Mouse (Mus musculus) heart, embryonic 16.5 days (tissue): ENCODE results near the gene Hbq1b. TPM values are rescaled to one million over a fixed set of nuclear protein-coding genes. Genes with fewer than 3 reads are reported as not detected.
"Not testable (repeated sequence)": the region's sequence is repeated elsewhere in the genome, so short reads cannot be mapped to it uniquely, and the experiment has no call there.

ENCODE experiments used
- ATAC-seq: fragments of 200-750 bp; cut with Nextera tagmentation; replicated peaks from 2 replicates; pipeline ENCODE4 v1.8.0; 2017; ENCODE audit warnings: moderate number of reproducible peaks; ENCODE audit not compliant: insufficient read depth, low FRiP score; ENCODE audit errors: extremely low read depth
- H3K27ac ChIP-seq: fragments of 300-500 bp; sonication (generic); 2 replicates; pipeline ENCODE4 v1.5.1; 2014; ENCODE audit warnings: mild to moderate bottlenecking, low read length, control low read depth, moderate library complexity
- H3K27me3 ChIP-seq: fragments of 300-500 bp; sonication (generic); 2 replicates; pipeline ENCODE4 v1.6.1; 2014; ENCODE audit warnings: low read length, mixed read lengths; ENCODE audit not compliant: control insufficient read depth, insufficient read depth
- H3K36me3 ChIP-seq: fragments of 300-500 bp; sonication (generic); 2 replicates; pipeline ENCODE4 v1.6.1; 2014; ENCODE audit not compliant: control insufficient read depth, insufficient read depth
- H3K4me1 ChIP-seq: fragments of 300-500 bp; sonication (generic); 2 replicates; pipeline ENCODE4 v1.6.1; 2014; ENCODE audit warnings: low read length, mixed read lengths; ENCODE audit not compliant: control insufficient read depth, insufficient read depth
- H3K4me2 ChIP-seq: fragments of 300-500 bp; sonication (generic); 2 replicates; pipeline ENCODE4 v1.6.1; 2014; ENCODE audit warnings: low read depth, mild to moderate bottlenecking, control low read depth, low read length
- H3K4me3 ChIP-seq: fragments of 300-500 bp; sonication (generic); 2 replicates; pipeline ENCODE4 v1.5.1; 2014; ENCODE audit warnings: mild to moderate bottlenecking, control low read depth, low read length
- H3K9ac ChIP-seq: fragments of 300-500 bp; sonication (generic); 2 replicates; pipeline ENCODE4 v1.6.1; 2014; ENCODE audit warnings: low read length, control low read depth
- H3K9me3 ChIP-seq: fragments of 300-500 bp; sonication (generic); replicated peaks from 2 replicates; pipeline ENCODE4 v1.6.1; 2016; ENCODE audit warnings: low read length; ENCODE audit not compliant: control insufficient read depth
- WGBS: fragments of 180-500 bp; shearing (Covaris S2); extraction: QIAGEN DNeasy Blood & Tissue Kit; methylation state at CpG from one replicate; pipeline ENCODE4 v1.1.7; 2014; 5-methylcytosine and 5-hydroxymethylcytosine counted together
- polyA plus RNA-seq: library from polyadenylated mRNA; unstranded; fragments of >200 nt; fragmentation: Nextera tagmentation; extraction: Ambion mirVana; gene quantifications from 2 replicates; pipeline ENCODE4 v1.2.1, GENCODE M21; 2015

Gene Hbq1b
- polyA plus RNA-seq, 1 experiment from 2014 or later: 1.7 TPM

DNA sequence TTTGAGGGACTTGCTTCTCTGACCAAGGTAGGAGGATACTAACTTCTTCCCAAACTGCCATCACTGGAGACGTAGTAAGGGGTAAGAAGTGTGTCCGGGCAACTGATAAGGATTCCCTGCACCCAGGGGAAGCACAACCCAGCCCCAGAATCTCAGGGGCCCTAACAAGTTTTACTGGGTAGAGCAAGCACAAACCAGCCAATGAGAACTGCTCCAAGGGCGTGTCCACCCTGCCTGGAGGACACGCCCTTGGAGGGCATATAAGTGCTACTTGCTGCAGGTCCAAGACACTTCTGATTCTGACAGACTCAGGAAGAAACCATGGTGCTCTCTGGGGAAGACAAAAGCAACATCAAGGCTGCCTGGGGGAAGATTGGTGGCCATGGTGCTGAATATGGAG is 9.4 kb downstream of the Hbq1b start, which contains the start of gene Hba-a2:
Hba-a2 (plus strand) TSS at position 287 of the 400 bp plus-strand sequence.
- not testable (repeated sequence) for H3K4me3 ChIP-seq, H3K27me3 ChIP-seq, H3K4me1 ChIP-seq, H3K36me3 ChIP-seq, H3K4me2 ChIP-seq, H3K9me3 ChIP-seq, H3K9ac ChIP-seq, ATAC-seq, H3K27ac ChIP-seq
- no CpG with 5 or more reads among the region's 4 CpGs for WGBS

DNA sequence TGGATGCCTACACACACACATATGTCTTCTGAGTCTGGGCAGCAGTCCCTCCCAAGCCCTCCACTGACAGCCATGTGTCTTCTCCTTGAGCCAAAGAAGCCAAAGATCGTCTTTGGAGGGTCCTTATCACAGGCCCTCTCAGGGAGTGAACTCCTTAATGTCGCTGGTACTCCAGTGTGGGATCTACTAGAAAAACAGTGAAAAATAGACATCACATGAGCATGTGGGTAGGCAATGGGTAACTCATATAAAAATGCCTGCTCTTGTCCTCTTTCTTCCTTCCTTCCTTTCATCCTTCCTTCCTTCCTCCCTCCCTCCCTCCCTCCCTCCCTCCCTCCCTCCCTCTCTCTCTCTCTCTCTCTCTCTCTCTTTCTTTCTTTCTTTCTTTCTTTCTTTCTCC is 10.7 kb downstream of the Hbq1b start:
- not testable (repeated sequence) for H3K4me3 ChIP-seq
- 13% methylated on average over 2 of the region's 2 CpGs for WGBS

DNA sequence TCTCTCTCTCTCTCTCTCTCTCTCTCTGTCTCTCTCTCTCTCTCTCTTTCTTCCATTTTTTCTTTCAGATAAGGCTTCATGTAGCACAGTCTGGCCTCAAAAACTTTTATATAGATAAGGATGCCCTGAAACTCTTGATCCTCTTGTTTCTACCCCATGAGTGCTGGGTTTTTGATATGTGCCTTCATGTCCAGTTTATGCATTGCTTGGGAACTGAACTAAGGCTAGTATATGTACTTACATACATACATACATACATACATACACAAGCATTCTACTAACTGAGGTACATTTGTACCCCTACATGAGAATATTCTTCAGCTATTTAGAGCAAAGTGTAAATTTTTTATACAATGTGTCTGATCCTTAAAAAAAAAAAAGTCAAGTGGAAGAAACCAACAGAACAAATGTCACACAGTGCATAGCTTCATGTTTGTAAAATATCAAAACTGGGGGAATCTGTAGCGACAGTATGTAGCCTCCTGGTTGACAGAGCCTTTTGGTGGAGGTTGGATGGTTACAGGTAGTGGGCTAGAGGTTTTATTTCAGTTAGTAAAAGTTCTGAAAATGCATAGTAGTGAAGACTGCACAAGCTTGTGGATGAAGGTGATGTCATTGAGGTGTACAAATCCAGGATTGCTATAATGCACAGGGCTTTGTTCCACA is 11.2 kb downstream of the Hbq1b start:
- Histone ChIP-seq H3K9me3 (no peaks in the 10 kb centered on the region), H3K9ac (no peak overlapping the region), H3K36me3 (no peaks in the 10 kb centered on the region), H3K4me1 (no peaks in the 10 kb centered on the region), H3K27ac (no peak overlapping the region), H3K27me3 (peaks cover 9% of the 10 kb centered on the region), H3K4me3 (no peak overlapping the region), H3K4me2 (no peak overlapping the region)
- no peak for ATAC-seq
- WGBS: 89% methylated on average over 1 of the region's 1 CpGs

More for the DNA sequence above, 10.7 kb downstream of the Hbq1b start:
- not testable (repeated sequence) for H3K4me1 ChIP-seq, H3K27me3 ChIP-seq, H3K4me2 ChIP-seq, ATAC-seq, H3K9ac ChIP-seq, H3K27ac ChIP-seq, H3K9me3 ChIP-seq, H3K36me3 ChIP-seq

DNA sequence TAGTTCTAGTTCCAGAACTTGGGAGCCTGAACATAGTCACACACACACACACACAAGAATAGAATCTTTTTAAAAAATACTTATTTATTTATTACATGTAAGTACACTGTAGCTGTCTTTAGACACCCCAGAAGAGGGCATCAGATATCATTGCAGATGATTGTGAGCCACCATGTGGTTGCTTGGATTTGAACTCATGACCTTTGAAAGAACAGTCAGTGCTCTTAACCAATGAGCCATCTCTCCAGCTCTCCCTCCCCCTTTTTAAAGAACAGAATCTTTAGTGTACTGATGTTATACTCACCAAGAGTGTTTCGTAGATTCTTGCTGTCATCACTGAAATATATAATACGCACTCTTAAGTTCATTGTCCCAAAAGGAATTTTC is 11.8 kb downstream of the Hbq1b start:
- no peak overlapping the region for H3K27ac ChIP-seq
- peaks cover 12% of the 10 kb centered on the region for H3K27me3 ChIP-seq
- WGBS: 94% methylated on average over 2 of the region's 2 CpGs
- no peak overlapping the region for H3K4me3 ChIP-seq
- no peak overlapping the region for H3K4me2 ChIP-seq
- H3K4me1 ChIP-seq: no peaks in the 10 kb centered on the region
- no peak for ATAC-seq
- no peaks in the 10 kb centered on the region for H3K36me3 ChIP-seq
- H3K9me3 ChIP-seq: no peaks in the 10 kb centered on the region
- H3K9ac ChIP-seq: no peak overlapping the region

DNA sequence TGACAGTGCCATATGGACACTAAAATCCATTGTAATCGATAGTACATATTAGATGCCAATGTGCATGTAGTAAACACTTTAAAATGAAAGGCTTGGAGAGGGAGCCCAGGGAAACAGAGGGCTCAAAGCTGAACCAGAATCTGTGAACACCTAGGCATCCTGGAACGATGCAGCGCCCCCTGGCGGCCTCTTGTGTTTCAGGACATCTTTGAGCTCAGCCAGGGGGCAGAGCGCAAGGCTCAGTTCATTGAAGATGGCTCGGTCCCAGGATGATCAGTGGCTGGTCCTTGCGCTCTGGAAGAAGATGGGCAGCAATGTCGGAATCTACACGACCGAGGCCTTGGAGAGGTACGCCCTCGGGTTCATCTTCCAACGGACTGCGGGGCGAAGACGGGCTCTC is 13.1 kb downstream of the Hbq1b start, which contains the start of gene Hbq1a:
Hbq1a (plus strand) TSS at position 205 of the 400 bp plus-strand sequence.
- H3K36me3 ChIP-seq, H3K4me3 ChIP-seq, H3K9me3 ChIP-seq, H3K4me1 ChIP-seq, H3K9ac ChIP-seq, H3K27ac ChIP-seq: not testable (repeated sequence)
- WGBS: 5% methylated on average over 16 of the region's 16 CpGs
- peaks cover 12% of the 10 kb centered on the region for H3K27me3 ChIP-seq
- peak; percentile 62; the same call in 1 of the 2 replicates for ATAC-seq
- peak within 1 kb of the TSS; percentile 49 for H3K4me2 ChIP-seq

DNA sequence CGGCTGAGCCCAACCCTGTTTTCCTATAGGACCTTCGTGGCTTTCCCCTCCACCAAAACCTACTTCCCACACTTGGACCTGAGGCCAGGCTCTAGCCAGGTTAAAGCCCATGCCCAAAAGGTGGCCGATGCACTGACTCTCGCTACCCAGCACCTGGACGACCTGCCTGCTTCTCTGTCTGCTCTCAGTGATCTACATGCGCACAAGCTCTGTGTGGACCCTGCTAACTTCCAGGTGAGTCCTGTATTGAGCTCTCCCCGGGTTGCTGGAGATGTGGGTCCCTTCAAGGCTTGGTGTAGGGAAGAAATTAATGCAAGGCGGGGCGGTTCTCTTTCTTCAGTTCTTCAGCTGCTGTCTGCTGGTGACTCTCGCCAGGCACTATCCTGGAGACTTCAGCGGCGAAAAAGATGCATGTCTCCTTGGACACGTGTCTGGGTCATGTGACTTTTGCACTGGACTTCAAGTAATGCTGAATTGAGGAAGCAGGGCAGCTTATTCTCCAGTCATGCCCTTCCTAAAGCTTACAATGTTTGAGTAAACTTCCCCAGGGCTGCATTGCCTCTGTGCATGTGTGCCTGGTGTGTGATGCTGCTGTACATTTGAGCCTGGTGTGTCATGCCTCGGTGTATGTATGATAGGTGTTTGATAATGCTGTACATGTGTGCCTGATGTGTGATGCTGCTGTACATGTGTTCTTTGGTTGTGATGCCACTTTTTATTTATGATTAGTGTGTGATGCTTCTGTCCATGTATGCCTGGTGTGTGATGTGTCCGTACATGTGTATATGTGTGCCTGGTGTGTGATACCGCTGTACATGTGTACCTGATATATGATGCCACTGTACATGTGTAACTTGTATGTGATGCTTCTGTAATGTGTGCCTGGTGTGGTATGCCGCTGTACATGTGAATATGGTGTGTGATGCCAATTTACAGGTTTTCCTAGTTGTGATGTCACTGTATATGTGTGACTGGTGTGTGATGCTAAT is 13.8 kb downstream of the Hbq1b start:
- 45% methylated on average over 14 of the region's 17 CpGs for WGBS
- Histone ChIP-seq H3K27me3 (peaks cover 12% of the 10 kb centered on the region), H3K36me3 (no peaks in the 10 kb centered on the region), H3K27ac (no peak overlapping the region), H3K4me3 (no peak overlapping the region), H3K4me2 (peak overlapping the region; percentile 49), H3K4me1 (no peaks in the 10 kb centered on the region), H3K9ac (no peak overlapping the region), H3K9me3 (no peaks in the 10 kb centered on the region)
- no peak for ATAC-seq

DNA sequence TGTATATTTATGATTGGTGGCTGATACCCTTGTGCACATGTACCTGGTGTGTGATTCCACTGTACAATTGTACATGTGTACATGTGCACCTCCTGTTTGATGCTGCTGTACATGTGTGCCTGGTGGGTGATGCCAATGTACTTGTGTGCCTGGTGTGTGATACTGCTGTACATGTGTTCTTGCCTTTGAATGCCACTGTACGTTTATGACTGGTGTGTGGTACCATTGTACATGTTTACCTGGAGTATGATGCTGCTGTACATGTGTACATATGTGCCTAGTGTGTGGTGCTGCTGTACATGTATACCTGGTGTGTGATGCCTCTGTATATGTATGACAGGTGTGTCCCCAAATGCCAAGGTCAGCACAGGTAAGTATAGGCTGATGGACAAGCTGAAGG is 14.7 kb downstream of the Hbq1b start:
- Histone ChIP-seq H3K4me3 (no peak overlapping the region), H3K4me2 (no peak overlapping the region), H3K27me3 (peaks cover 12% of the 10 kb centered on the region), H3K36me3 (no peaks in the 10 kb centered on the region), H3K9ac (no peak overlapping the region), H3K27ac (no peak overlapping the region), H3K4me1 (no peaks in the 10 kb centered on the region), H3K9me3 (no peaks in the 10 kb centered on the region)
- ATAC-seq: no peak
- WGBS: 56% methylated on average over 1 of the region's 1 CpGs

DNA sequence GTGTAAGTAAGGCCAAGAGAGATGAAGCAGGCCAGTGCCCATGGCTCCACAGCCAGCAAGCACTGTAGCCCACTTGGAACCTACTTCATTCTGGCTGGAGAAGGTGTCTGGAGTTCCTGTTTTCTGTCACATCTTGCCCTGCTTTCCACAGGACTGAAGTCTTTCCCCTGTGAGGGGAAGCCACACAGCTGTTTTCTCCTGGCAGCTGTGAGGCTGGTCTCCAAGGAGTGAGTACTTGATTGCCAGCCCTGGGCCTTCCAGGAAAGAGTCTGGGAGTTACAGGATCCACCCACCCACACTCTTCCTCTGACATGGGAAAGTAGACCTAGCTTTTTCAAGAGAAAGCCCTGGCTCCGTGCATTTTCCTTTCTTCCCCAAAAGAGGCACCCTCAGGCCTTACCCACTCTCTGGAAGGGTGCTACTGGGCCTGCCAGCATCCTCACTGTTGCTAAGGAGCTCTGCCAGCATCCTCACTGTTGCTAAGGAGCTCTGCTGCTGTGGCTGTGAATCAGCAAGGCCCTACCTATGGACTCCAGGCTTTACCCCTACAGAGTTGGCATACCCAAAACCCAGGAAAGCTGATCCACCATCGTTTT is 16.2 kb downstream of the Hbq1b start:
- Histone ChIP-seq H3K4me1 (no peaks in the 10 kb centered on the region), H3K4me3 (no peak overlapping the region), H3K9ac (no peak overlapping the region), H3K27me3 (peaks cover 12% of the 10 kb centered on the region), H3K27ac (no peak overlapping the region), H3K36me3 (no peaks in the 10 kb centered on the region), H3K9me3 (no peaks in the 10 kb centered on the region), H3K4me2 (no peak overlapping the region)
- WGBS: 39% methylated on average over 2 of the region's 2 CpGs
- ATAC-seq: no peak

DNA sequence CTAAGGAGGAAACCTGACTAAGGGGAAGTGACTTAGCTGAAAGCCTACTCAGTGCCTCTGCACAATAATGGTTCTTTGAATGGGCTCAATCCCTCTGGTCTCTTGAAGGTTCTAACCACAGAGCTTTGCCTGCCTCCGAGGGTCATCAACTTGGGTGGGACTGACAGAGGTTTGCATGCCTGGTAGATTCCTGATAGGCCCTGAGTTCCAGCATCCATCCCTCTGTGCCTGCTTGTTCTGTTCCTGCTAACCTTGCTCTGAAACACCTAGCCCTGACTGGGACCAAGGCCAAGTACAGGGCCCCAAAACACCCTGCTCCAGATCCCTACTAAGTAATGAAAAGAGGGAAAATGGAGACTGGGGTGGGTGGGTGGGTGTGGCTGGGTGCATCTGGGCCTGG is 16.7 kb downstream of the Hbq1b start:
- Histone ChIP-seq H3K27ac (no peak overlapping the region), H3K9me3 (no peaks in the 10 kb centered on the region), H3K36me3 (no peaks in the 10 kb centered on the region), H3K4me1 (no peaks in the 10 kb centered on the region), H3K9ac (no peak overlapping the region), H3K4me3 (no peak overlapping the region), H3K27me3 (peaks cover 12% of the 10 kb centered on the region), H3K4me2 (no peak overlapping the region)
- no peak for ATAC-seq
- 70% methylated on average over 1 of the region's 1 CpGs for WGBS
